In genomic region chr19:34598341-34598740, GRCm38 (mm10) we compare ENCODE assay signal across 11 mouse cellular contexts. TPM values are rescaled to one million over a fixed set of nuclear protein-coding genes. Genes with fewer than 3 reads are reported as not detected.
DNase-seq lines count a peak whose midpoint lies in the region; ATAC-seq and TF ChIP-seq lines count a peak whose summit lies in the region.
"Had no signal": no experiment of that assay in that cellular context is flagged by ENCODE, and none has a peak within 500 bp of the region (broad histone marks: within the 10 kb centered on the region; RNA-seq: fewer than 3 reads in every experiment).

No protein-coding gene starts in this region.

- DNase-seq in forebrain, embryonic 14.5 days (ENCODE audit: low spot score): peak; percentile 78
- DNase-seq in liver, adult 2 months (ENCODE audit: extremely low read depth, low read depth, low spot score): peak; percentile 66
- DNase-seq in liver, postnatal 0 days: no peak
- DNase-seq in fibroblast of lung, adult 2 months (ENCODE audit: low read depth): peak; percentile 90
- peak; percentile 88 for DNase-seq in lung, embryonic 14.5 days
- DNase-seq in thymus, adult 2 months: no peak

- WGBS in forebrain, embryonic 14.5 days: 77% methylated on average over 2 of the region's 2 CpGs
- 82% methylated on average over 2 of the region's 2 CpGs for WGBS in forebrain, embryonic 13.5 days
- WGBS in liver, adult 2 months: 53% methylated on average over 2 of the region's 2 CpGs
- WGBS in liver, postnatal 0 days (ENCODE audit: insufficient replicate concordance): 74% methylated on average over 2 of the region's 2 CpGs
- WGBS in lung, embryonic 14.5 days: 64% methylated on average over 2 of the region's 2 CpGs
- WGBS in thymus, adult 2 months: 87% methylated on average over 2 of the region's 2 CpGs

- no peaks in the 10 kb centered on the region for H3K27me3 ChIP-seq in forebrain, embryonic 14.5 days (replicated peaks; ENCODE audit: control insufficient read depth, insufficient read depth, low read length)
- H3K27me3 ChIP-seq in forebrain, embryonic 13.5 days: no peaks in the 10 kb centered on the region
- H3K27me3 ChIP-seq in liver, adult 2 months (ENCODE audit: control insufficient read depth, insufficient read depth, low read length): no peaks in the 10 kb centered on the region
- no peaks in the 10 kb centered on the region for H3K27me3 ChIP-seq in liver, postnatal 0 days (ENCODE audit: insufficient read depth, low read length)
- no peaks in the 10 kb centered on the region for H3K27me3 ChIP-seq in lung, embryonic 14.5 days (ENCODE audit: insufficient read depth, low read length)
- H3K27me3 ChIP-seq in thymus, adult 2 months (ENCODE audit: control insufficient read depth, insufficient read depth, low read length): no peaks in the 10 kb centered on the region
- H3K27me3 ChIP-seq: CH12.LX; limb, embryonic 15.5 days had no signal

- no peaks in the 10 kb centered on the region for H3K79me2 ChIP-seq in liver, adult 2 months (ENCODE audit: control insufficient read depth, insufficient read depth, low read length)

- H3K27ac ChIP-seq in forebrain, embryonic 14.5 days (ENCODE audit: low read depth, low read length): no peak overlapping the region
- H3K27ac ChIP-seq in forebrain, embryonic 13.5 days: no peak overlapping the region
- no peak overlapping the region for H3K27ac ChIP-seq in liver, adult 2 months (replicated peaks; ENCODE audit: insufficient read depth, low read depth, low read length)
- no peak overlapping the region for H3K27ac ChIP-seq in liver, postnatal 0 days (ENCODE audit: low read depth)
- no peak overlapping the region for H3K27ac ChIP-seq in lung, embryonic 14.5 days (ENCODE audit: low read depth)
- no peak overlapping the region for H3K27ac ChIP-seq in thymus, adult 2 months (ENCODE audit: control insufficient read depth, insufficient read depth, low read length)
- H3K27ac ChIP-seq: limb, embryonic 15.5 days had no signal

- no peak overlapping the region for H3K9ac ChIP-seq in forebrain, embryonic 14.5 days (ENCODE audit: low read length)
- H3K9ac ChIP-seq in forebrain, embryonic 13.5 days: no peak overlapping the region
- H3K9ac ChIP-seq in liver, adult 2 months (ENCODE audit: low read depth, low read length): no peak overlapping the region
- no peak overlapping the region for H3K9ac ChIP-seq in liver, postnatal 0 days (replicated peaks)
- no peak overlapping the region for H3K9ac ChIP-seq in lung, embryonic 14.5 days
- H3K9ac ChIP-seq: limb, embryonic 15.5 days had no signal

- H3K4me3 ChIP-seq in forebrain, embryonic 14.5 days (ENCODE audit: low read depth, low read length): no peak overlapping the region
- H3K4me3 ChIP-seq in forebrain, embryonic 13.5 days: no peak overlapping the region
- H3K4me3 ChIP-seq in liver, adult 2 months (ENCODE audit: insufficient read depth, low read depth, low read length): no peak overlapping the region
- H3K4me3 ChIP-seq in liver, postnatal 0 days (ENCODE audit: low read depth, low read length): no peak overlapping the region
- H3K4me3 ChIP-seq in lung, embryonic 14.5 days (ENCODE audit: low read depth, low read length): no peak overlapping the region
- H3K4me3 ChIP-seq in thymus, adult 2 months (ENCODE audit: control insufficient read depth, insufficient read depth, low read length): no peak overlapping the region
- H3K4me3 ChIP-seq: limb, embryonic 15.5 days had no signal

- no peaks in the 10 kb centered on the region for H3K36me3 ChIP-seq in forebrain, embryonic 14.5 days (ENCODE audit: control insufficient read depth, insufficient read depth, low read length)
- no peaks in the 10 kb centered on the region for H3K36me3 ChIP-seq in forebrain, embryonic 13.5 days (ENCODE audit: poor library complexity, severe bottlenecking)
- no peaks in the 10 kb centered on the region for H3K36me3 ChIP-seq in liver, adult 2 months (ENCODE audit: control insufficient read depth, insufficient read depth, low read length)
- H3K36me3 ChIP-seq in liver, postnatal 0 days (replicated peaks; ENCODE audit: insufficient read depth, low read length): no peaks in the 10 kb centered on the region
- H3K36me3 ChIP-seq in lung, embryonic 14.5 days (ENCODE audit: insufficient read depth): no peaks in the 10 kb centered on the region
- no peaks in the 10 kb centered on the region for H3K36me3 ChIP-seq in thymus, adult 2 months (ENCODE audit: control insufficient read depth, insufficient read depth, low read length)
- H3K36me3 ChIP-seq: limb, embryonic 15.5 days had no signal

- H3K9me3 ChIP-seq in forebrain, embryonic 14.5 days (replicated peaks; ENCODE audit: control insufficient read depth, low read length): no peaks in the 10 kb centered on the region
- no peaks in the 10 kb centered on the region for H3K9me3 ChIP-seq in forebrain, embryonic 13.5 days (replicated peaks)
- no peaks in the 10 kb centered on the region for H3K9me3 ChIP-seq in liver, postnatal 0 days (ENCODE audit: low read length)
- no peaks in the 10 kb centered on the region for H3K9me3 ChIP-seq in lung, embryonic 14.5 days (ENCODE audit: low read depth, low read length)
- H3K9me3 ChIP-seq: limb, embryonic 15.5 days had no signal

- TF ChIP-seq CTCF in liver, adult 2 months (IDR thresholded peaks at IDR 0.05; ENCODE audit: low read depth, low read length): no peak
- no peak for TF ChIP-seq CTCF in liver, postnatal 0 days (IDR thresholded peaks at IDR 0.05; ENCODE audit: low read depth)
- no peak for TF ChIP-seq CTCF in lung, embryonic 14.5 days (IDR thresholded peaks at IDR 0.05; ENCODE audit: low read depth)
- no peak for TF ChIP-seq CTCF in thymus, adult 2 months (IDR thresholded peaks at IDR 0.05; ENCODE audit: borderline replicate concordance, control insufficient read depth, extremely low read depth, insufficient read depth, low read length, poor library complexity)

- no peaks in the 10 kb centered on the region for H3K4me1 ChIP-seq in forebrain, embryonic 14.5 days (ENCODE audit: control insufficient read depth, insufficient read depth, low read length)
- no peaks in the 10 kb centered on the region for H3K4me1 ChIP-seq in forebrain, embryonic 13.5 days
- H3K4me1 ChIP-seq in liver, adult 2 months (ENCODE audit: control insufficient read depth, insufficient read depth, low read length): no peaks in the 10 kb centered on the region; the same call in 1 of the 2 replicates
- H3K4me1 ChIP-seq in liver, postnatal 0 days (ENCODE audit: insufficient read depth): no peaks in the 10 kb centered on the region
- no peaks in the 10 kb centered on the region for H3K4me1 ChIP-seq in lung, embryonic 14.5 days (ENCODE audit: insufficient read depth)
- peaks cover 9% of the 10 kb centered on the region for H3K4me1 ChIP-seq in thymus, adult 2 months (replicated peaks; ENCODE audit: control insufficient read depth, insufficient read depth, low read length)

- ATAC-seq in forebrain, embryonic 14.5 days: peak; percentile 61; the same call in 1 of the 2 replicates
- ATAC-seq in forebrain, embryonic 13.5 days: no peak
- ATAC-seq in liver, postnatal 0 days: no peak
- peak; percentile 54; the same call in 1 of the 2 replicates for ATAC-seq in lung, embryonic 14.5 days (ENCODE audit: insufficient read depth)
- ATAC-seq in erythroblast, adult 5-6 weeks (replicated peaks; ENCODE audit: low FRiP score, poor library complexity, severe bottlenecking): no peak

- TF ChIP-seq POLR2A in liver, adult 2 months (IDR thresholded peaks at IDR 0.05; ENCODE audit: extremely low read depth, insufficient read depth, low read length): no peak
- no peak for TF ChIP-seq POLR2A in thymus, adult 2 months (IDR thresholded peaks at IDR 0.05; ENCODE audit: control insufficient read depth, extremely low read depth, insufficient read depth, low read length, poor library complexity)

- no peak for TF ChIP-seq EP300 in liver, postnatal 0 days (IDR thresholded peaks at IDR 0.05; ENCODE audit: low read depth)

- no peak overlapping the region for H3K4me2 ChIP-seq in forebrain, embryonic 14.5 days (ENCODE audit: low read length)
- no peak overlapping the region for H3K4me2 ChIP-seq in forebrain, embryonic 13.5 days
- no peak overlapping the region for H3K4me2 ChIP-seq in liver, postnatal 0 days (ENCODE audit: low read depth, low read length)
- no peak overlapping the region for H3K4me2 ChIP-seq in lung, embryonic 14.5 days
- H3K4me2 ChIP-seq: limb, embryonic 15.5 days had no signal

RNA-seq across cellular contexts. Expression of gene Ifit1bl1, which starts 3.4 kb away (rescaled TPM):
- polyA plus RNA-seq in forebrain, embryonic 14.5 days (2014; fragmentation: Nextera tagmentation; extraction: Ambion mirVana): 0.33 and 0.85 TPM in 2 replicates
- 0.36 and 0.40 TPM in 2 replicates for polyA plus RNA-seq in forebrain, embryonic 13.5 days (2015; fragmentation: Nextera tagmentation; extraction: Ambion mirVana)
- 0.34 and 0.92 TPM in 2 replicates for total RNA-seq in liver, adult 2 months (2014; rRNA removed)
- polyA plus RNA-seq in liver, adult 2 months (2012; rRNA removed): 0.07 and 0.18 TPM in 2 replicates
- 0.75 TPM in 2 replicates for polyA plus RNA-seq in liver, postnatal 0 days (2015; fragmentation: Nextera tagmentation; extraction: Ambion mirVana)
- 0.18 and 0.49 TPM in 2 replicates for polyA plus RNA-seq in lung, embryonic 14.5 days (2014; fragmentation: Nextera tagmentation; extraction: Ambion mirVana)
- 0.58 TPM in 1 of 2 replicates, not detected in the other for total RNA-seq in erythroblast, adult 5-6 weeks (2015; ENCODE audit: low replicate concordance)
- total RNA-seq in erythroblast, adult 5-6 weeks (2017; ENCODE audit: low replicate concordance): 1.3 and 1.8 TPM in 2 replicates
- polyA plus RNA-seq in thymus, adult 2 months (2012; rRNA removed): 1.6 and 2.2 TPM in 2 replicates
- polyA plus RNA-seq: embryonic facial prominence, embryonic 11.5 days had no signal

RNA-seq across cellular contexts. Expression of gene Ifit3b, which starts 9.4 kb away (rescaled TPM):
- polyA plus RNA-seq in forebrain, embryonic 14.5 days (2014; fragmentation: Nextera tagmentation; extraction: Ambion mirVana): not detected in 2 replicates
- polyA plus RNA-seq in forebrain, embryonic 13.5 days (2015; fragmentation: Nextera tagmentation; extraction: Ambion mirVana): not detected in 2 replicates
- total RNA-seq in liver, adult 2 months (2014; rRNA removed): 5.5 and 9.7 TPM in 2 replicates
- polyA plus RNA-seq in liver, adult 2 months (2012; rRNA removed): 1.3 and 1.8 TPM in 2 replicates
- 2.2 and 2.7 TPM in 2 replicates for polyA plus RNA-seq in liver, postnatal 0 days (2015; fragmentation: Nextera tagmentation; extraction: Ambion mirVana)
- polyA plus RNA-seq in lung, embryonic 14.5 days (2014; fragmentation: Nextera tagmentation; extraction: Ambion mirVana): not detected in 2 replicates
- total RNA-seq in erythroblast, adult 5-6 weeks (2015; ENCODE audit: low replicate concordance): not detected in 2 replicates
- 0.56 and 0.77 TPM in 2 replicates for total RNA-seq in erythroblast, adult 5-6 weeks (2017; ENCODE audit: low replicate concordance)
- 1.5 and 2.3 TPM in 2 replicates for polyA plus RNA-seq in thymus, adult 2 months (2012; rRNA removed)
- total RNA-seq: CH12.LX had no signal
- polyA plus RNA-seq: embryonic facial prominence, embryonic 11.5 days had no signal

RNA-seq across cellular contexts. Expression of gene Ifit3, which starts 15.0 kb away (rescaled TPM):
- polyA plus RNA-seq in forebrain, embryonic 14.5 days (2014; fragmentation: Nextera tagmentation; extraction: Ambion mirVana): 0.59 and 1.2 TPM in 2 replicates
- polyA plus RNA-seq in forebrain, embryonic 13.5 days (2015; fragmentation: Nextera tagmentation; extraction: Ambion mirVana): 0.26 and 0.43 TPM in 2 replicates
- 21.3 and 39.2 TPM in 2 replicates for total RNA-seq in liver, adult 2 months (2014; rRNA removed)
- polyA plus RNA-seq in liver, adult 2 months (2012; rRNA removed): 3.4 and 5.8 TPM in 2 replicates
- 10.1 and 11.7 TPM in 2 replicates for polyA plus RNA-seq in liver, postnatal 0 days (2015; fragmentation: Nextera tagmentation; extraction: Ambion mirVana)
- 0.26 and 0.65 TPM in 2 replicates for polyA plus RNA-seq in lung, embryonic 14.5 days (2014; fragmentation: Nextera tagmentation; extraction: Ambion mirVana)
- total RNA-seq in erythroblast, adult 5-6 weeks (2015; ENCODE audit: low replicate concordance): 1.5 and 5.6 TPM in 2 replicates
- 2.6 and 5.9 TPM in 2 replicates for total RNA-seq in erythroblast, adult 5-6 weeks (2017; ENCODE audit: low replicate concordance)
- 6.1 and 7.8 TPM in 2 replicates for polyA plus RNA-seq in thymus, adult 2 months (2012; rRNA removed)

RNA-seq across cellular contexts. Expression of gene Ifit1bl2, which starts 42.2 kb away (rescaled TPM):
- 0.10 and 0.41 TPM in 2 replicates for polyA plus RNA-seq in forebrain, embryonic 14.5 days (2014; fragmentation: Nextera tagmentation; extraction: Ambion mirVana)
- 0.05 and 0.08 TPM in 2 replicates for polyA plus RNA-seq in forebrain, embryonic 13.5 days (2015; fragmentation: Nextera tagmentation; extraction: Ambion mirVana)
- 0.07 and 0.09 TPM in 2 replicates for total RNA-seq in liver, adult 2 months (2014; rRNA removed)
- not detected in 2 replicates for polyA plus RNA-seq in liver, adult 2 months (2012; rRNA removed)
- 0.12 and 0.15 TPM in 2 replicates for polyA plus RNA-seq in liver, postnatal 0 days (2015; fragmentation: Nextera tagmentation; extraction: Ambion mirVana)
- polyA plus RNA-seq in lung, embryonic 14.5 days (2014; fragmentation: Nextera tagmentation; extraction: Ambion mirVana): 0.12 TPM in 1 of 2 replicates, not detected in the other
- 0.84 TPM in 1 of 2 replicates, not detected in the other for total RNA-seq in erythroblast, adult 5-6 weeks (2015; ENCODE audit: low replicate concordance)
- total RNA-seq in erythroblast, adult 5-6 weeks (2017; ENCODE audit: low replicate concordance): 1.5 and 1.7 TPM in 2 replicates
- 0.07 and 0.11 TPM in 2 replicates for polyA plus RNA-seq in thymus, adult 2 months (2012; rRNA removed)

RNA-seq across cellular contexts. Expression of gene Ifit1, which starts 42.3 kb away (rescaled TPM):
- 0.38 TPM in 1 of 2 replicates, not detected in the other for polyA plus RNA-seq in forebrain, embryonic 14.5 days (2014; fragmentation: Nextera tagmentation; extraction: Ambion mirVana)
- 0.17 TPM in 1 of 2 replicates, not detected in the other for polyA plus RNA-seq in forebrain, embryonic 13.5 days (2015; fragmentation: Nextera tagmentation; extraction: Ambion mirVana)
- 9.6 and 15.9 TPM in 2 replicates for total RNA-seq in liver, adult 2 months (2014; rRNA removed)
- polyA plus RNA-seq in liver, adult 2 months (2012; rRNA removed): 4.2 and 7.0 TPM in 2 replicates
- polyA plus RNA-seq in liver, postnatal 0 days (2015; fragmentation: Nextera tagmentation; extraction: Ambion mirVana): 6.6 and 8.4 TPM in 2 replicates
- 0.11 TPM in 1 of 2 replicates, not detected in the other for polyA plus RNA-seq in lung, embryonic 14.5 days (2014; fragmentation: Nextera tagmentation; extraction: Ambion mirVana)
- total RNA-seq in erythroblast, adult 5-6 weeks (2015; ENCODE audit: low replicate concordance): 45.0 and 53.1 TPM in 2 replicates
- total RNA-seq in erythroblast, adult 5-6 weeks (2017; ENCODE audit: low replicate concordance): 46.1 TPM in 2 replicates
- polyA plus RNA-seq in thymus, adult 2 months (2012; rRNA removed): 10.0 and 13.2 TPM in 2 replicates

Comparison
In these comparisons a context has a peak if more than half of its experiments do, and no peak if none do; other contexts are left out.
1. ATAC-seq: peak in forebrain, embryonic 14.5 days (single experiment) and lung, embryonic 14.5 days (single experiment); none in forebrain, embryonic 13.5 days (single experiment), liver, postnatal 0 days (single experiment) and erythroblast, adult 5-6 weeks (single experiment).
2. DNase-seq: peak in forebrain, embryonic 14.5 days (single experiment), liver, adult 2 months (single experiment), fibroblast of lung, adult 2 months (single experiment) and lung, embryonic 14.5 days (single experiment); none in liver, postnatal 0 days (single experiment) and thymus, adult 2 months (single experiment).